Mouse (Mus musculus) gonadal fat pad, adult 2 months (tissue): Measurements from ENCODE around the gene Mtcp1. TPM values are rescaled to one million over a fixed set of nuclear protein-coding genes. Genes with fewer than 3 reads are reported as not detected.

ENCODE experiments used
- DNase-seq: peaks from one replicate; pipeline ENCODE4 v3.0.0-alpha.2; 2012; ENCODE audit warnings: low read depth
- polyA plus RNA-seq: library from polyadenylated mRNA; depleted of rRNA; stranded (reverse); fragments of >200 nt; gene quantifications from 2 replicates; pipeline ENCODE4 v1.2.3, GENCODE M21; 2012; rRNA removed

Gene Mtcp1
- 6.4 and 7.1 TPM in 2 replicates for polyA plus RNA-seq

- DNase-seq, result no peak
These were observed at the start of gene Mtcp1, which contains the start of the genes Cmc4 and Brcc3 for GRCm38 (mm10) chrX:75415936-75416785. TSS of gene Mtcp1 (minus strand) at chrX:75416588. TSS of gene Cmc4 (minus strand) at chrX:75416584. TSS of gene Brcc3 (plus strand) at chrX:75416628.

DNA sequence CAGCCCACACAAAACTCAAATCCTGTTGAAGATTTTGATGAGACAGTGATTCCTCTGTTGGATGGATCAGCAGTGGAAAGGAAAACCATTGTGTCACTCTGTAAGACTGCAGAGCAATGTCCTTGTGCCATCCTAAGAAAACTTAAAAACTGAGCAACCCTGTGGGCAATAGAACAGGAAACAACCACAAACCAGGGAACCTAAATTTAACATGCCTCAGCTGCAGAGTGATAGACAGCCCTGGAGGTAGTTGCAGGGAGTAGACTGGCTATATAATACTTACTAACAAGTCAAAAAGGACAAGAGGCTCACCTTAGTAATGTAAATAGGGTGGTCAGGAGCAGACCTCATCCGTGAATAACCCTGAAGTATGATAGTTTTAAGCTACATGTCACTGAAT, 38.2 kb upstream of the Mtcp1 start:
- DNase-seq, result no peak

GRCm38 (mm10) chrX:75409711-75410110, 6.7 kb downstream of the Mtcp1 start:
- DNase-seq, result no peak

DNA sequence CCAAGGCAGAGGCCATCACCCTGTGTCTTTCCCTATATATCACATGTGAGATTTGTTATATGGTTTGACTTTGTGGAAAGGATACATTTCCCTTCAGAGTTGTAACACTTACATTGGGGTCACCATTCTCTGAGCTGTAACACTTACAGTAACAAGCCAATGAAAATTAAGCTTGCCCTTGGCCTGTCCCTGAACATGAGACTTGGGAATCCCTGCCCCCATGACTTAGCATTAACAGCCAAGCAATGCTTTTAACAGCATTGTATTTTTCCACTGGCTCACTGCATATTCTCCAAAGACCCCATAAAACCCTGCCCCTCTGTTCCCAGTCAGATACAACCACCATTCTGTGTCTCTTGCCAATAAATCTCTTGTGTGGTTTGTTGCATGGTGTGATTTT, 13.0 kb downstream of the Mtcp1 start:
- DNase-seq, result no peak

DNA sequence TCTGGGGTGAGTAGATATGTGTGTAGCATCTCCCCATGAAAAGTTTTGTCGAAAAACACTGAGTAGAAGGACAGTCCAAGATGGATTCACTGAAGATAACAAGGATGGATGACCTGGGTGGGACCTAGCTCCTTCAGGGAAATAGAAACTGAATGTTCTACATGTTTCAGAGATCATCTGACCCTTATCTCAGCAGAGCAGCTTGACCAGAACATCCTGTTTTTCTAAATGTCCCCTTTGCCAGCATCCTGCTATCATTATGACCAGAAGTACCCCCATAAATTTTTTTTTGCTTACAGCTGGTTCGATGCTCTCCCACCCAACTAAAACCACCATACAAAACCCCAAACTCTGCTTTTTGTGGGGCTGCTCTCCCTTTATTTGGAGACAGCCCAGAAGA, 13.7 kb downstream of the Mtcp1 start:
- DNase-seq, result no peak

DNA sequence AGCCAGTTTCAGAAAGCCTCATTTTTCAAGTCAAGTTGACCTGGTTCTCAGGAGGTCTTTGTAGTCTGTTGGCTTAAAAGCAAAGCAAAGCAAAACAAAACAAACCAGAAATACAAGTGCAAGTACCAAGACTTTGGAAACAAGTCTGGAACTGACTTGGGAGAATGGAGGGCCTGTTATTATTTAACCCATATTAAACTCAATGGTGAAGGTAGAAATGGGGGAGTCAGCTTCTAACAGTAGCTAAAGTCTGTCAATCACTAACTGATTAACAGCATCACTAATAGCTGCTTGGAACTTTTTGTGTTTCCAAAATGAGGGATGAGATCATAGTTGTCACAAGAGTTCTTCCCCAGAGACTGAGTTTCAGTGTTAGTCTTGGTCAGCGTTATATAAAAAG, 16.9 kb downstream of the Mtcp1 start:
- no peak for DNase-seq

DNA sequence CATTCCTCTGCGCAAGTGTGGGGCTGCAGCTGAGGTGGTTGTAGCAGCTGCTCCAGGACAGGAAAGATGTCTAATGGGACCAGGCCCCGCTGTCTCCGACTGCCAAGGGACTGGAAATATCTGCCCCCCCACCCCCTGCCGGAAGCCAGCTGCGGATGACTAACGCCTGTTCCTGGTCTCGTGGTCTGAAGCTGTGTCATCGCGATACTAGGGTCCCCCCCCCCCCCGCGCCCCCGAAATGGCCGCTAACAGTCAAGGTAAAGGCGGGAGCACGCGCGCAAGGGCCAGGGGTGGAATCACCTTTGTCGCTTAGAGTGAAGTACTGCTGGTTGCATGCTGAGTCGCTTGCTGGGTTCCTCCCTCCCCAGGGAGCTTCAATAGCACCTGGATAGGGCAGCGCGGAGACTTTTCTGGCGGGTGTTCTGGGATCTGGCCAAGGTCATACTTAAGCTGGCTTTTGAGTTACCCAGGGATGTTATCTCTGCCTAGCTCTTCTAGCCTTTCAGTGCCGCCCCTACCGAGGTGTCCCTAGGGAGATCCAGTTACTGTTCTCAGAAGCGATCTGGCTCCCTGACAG, 34.1 kb downstream of the Mtcp1 start, which contains the start of the genes Fundc2 and F8:
Gene Fundc2 (plus strand): TSS at position 205 of the 577 bp plus-strand sequence.
Gene F8 (minus strand): TSS at position 421 of the 577 bp plus-strand sequence.
- DNase-seq, result no peak

DNA sequence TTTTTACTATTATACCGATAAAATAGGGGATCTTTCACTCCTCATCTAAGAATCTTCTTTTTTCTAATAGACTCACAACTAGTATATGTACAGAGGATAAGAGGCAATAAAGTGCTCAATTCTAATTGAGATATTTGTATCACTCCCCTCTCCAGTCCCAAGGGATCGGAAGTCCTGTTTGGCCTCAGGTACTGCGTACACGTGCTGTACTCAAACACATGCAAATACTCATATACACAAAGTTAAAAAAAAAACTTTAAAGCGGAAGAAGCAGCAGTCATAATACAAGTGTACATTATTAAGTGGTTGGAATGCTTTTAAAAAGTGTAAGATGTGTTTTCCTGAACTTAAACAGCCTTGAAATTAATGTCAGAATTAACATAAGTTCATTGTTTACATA, 34.7 kb downstream of the Mtcp1 start:
- DNase-seq, result no peak

DNA sequence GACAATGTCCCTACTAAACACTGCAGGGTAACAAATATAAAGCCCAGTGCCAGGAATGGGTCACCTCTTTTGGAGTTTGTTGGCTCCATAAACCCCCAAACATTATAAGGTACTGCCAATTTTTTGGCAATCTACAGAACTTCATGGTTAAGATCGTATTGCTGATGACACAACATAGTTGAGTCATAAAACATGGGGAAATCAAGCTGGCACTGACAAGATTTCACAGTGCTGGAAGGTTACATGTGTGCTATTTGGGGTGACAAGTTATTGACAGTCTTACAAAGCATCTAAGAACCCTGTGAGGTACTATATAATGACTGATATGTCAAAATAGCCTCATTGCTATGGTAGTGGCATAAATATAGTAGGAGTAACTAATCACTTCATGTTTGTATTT, 35.2 kb downstream of the Mtcp1 start:
- DNase-seq, result no peak

DNA sequence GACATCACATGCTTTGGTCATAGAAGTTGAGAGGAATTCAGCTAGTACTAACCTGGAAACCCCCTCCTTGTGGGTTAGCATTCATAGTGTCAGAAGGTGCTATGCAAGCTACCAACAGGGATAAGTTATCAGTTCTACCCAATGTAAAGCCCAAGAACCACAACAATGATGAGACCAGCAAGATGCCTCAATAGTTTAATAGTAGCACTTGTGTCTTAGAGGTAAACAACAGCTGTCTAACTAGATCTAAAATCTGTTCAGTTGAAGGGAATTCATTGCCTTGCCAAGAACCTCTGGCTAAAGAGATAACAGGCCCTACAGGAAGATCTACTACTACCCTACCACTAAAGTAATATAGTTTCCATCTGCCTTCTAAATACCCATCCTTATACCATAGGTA, 39.6 kb downstream of the Mtcp1 start:
- no peak for DNase-seq

DNA sequence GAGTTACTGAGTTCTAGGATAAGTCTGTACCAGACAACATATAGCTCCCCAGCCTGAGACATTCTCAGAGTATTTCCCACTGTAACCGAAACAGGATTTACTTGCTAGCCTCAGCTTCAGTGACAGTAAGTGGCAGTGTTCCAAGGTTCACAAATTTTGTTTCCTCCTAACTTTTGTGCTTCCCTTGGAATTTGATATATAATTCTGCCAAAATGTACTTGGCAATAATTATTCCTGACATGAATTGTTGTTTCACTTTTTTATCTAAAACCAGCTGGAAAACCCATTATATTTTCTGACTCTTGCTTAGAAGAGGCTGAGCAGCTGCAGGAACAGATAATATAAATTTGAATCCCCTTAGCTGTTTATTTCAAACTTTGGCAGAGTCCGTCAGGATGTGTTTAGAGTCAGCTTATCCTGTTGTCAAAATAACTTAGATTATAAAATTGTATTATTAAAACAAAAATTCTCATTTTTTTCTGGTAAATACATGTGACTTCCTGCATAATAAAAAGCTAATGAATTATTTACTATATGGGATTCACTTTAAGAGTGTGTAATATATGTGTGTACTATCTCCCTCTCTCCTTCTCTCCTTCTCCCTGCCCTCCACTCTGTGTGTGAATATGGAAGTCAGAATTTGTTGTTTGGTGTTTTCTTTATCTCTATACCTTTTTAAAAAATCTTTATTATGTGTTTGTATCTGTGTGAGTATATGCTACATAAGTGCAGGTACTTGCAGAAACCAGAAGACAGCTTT, 43.5 kb downstream of the Mtcp1 start:
- no peak for DNase-seq

DNA sequence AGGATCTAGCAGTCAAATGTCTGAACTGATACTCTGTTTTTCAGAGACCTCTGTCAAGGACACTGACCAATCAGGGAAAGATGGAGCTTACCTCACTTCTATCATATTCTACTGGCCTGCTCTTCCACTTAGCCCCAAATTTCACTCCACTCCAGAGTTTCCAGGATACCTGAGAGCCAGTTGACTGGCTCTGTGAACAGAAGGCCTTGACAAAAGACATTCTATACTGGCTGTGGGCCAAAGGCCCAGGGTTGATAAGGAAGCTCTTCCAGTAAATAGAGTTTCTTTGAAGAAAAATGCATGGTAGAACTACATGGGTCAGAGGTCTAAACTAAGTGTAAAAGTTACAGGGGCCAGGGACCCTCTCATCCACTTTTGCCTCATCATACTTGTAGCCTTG, 46.2 kb downstream of the Mtcp1 start:
- DNase-seq, result no peak

Other genes starting within 250 kb of the Mtcp1 start
- 11.2 and 11.3 TPM in 2 replicates for gene Fundc2, start 34.2 kb downstream of the Mtcp1 start, polyA plus RNA-seq
- 2.0 and 2.1 TPM in 2 replicates for gene F8, start 34.0 kb downstream of the Mtcp1 start, polyA plus RNA-seq
- gene Cmc4, start within 50 bp of the Mtcp1 start, polyA plus RNA-seq, result 3.9 and 4.8 TPM in 2 replicates
- gene Brcc3, start within 50 bp of the Mtcp1 start, polyA plus RNA-seq, result 7.8 and 7.9 TPM in 2 replicates
- gene Vbp1, start 97.7 kb upstream of the Mtcp1 start, polyA plus RNA-seq, result 4.7 and 6.5 TPM in 2 replicates
- gene Rab39b, start 161.6 kb upstream of the Mtcp1 start, polyA plus RNA-seq, result 0.27 and 0.58 TPM in 2 replicates